Mouse (Mus musculus) midbrain, embryonic 11.5 days (tissue): ENCODE data around the gene Crip2. TPM values are rescaled to one million over a fixed set of nuclear protein-coding genes. Genes with fewer than 3 reads are reported as not detected.

Source experiments
- polyA plus RNA-seq: library from polyadenylated mRNA; unstranded; fragments of >200 nt; fragmentation: Nextera tagmentation; extraction: Ambion mirVana; gene quantifications from 2 replicates; pipeline ENCODE4 v1.2.1, GENCODE M21; 2014

Gene Crip2
- polyA plus RNA-seq, 1 experiment from 2014 or later, result 247 TPM

Other genes with a start within 250 kb of the Crip2 start
- 3.0 and 3.2 TPM in 2 replicates for gene Jag2, start 210.5 kb upstream of the Crip2 start, polyA plus RNA-seq
- gene Nudt14, start 198.1 kb upstream of the Crip2 start, polyA plus RNA-seq, result 54.0 and 61.7 TPM in 2 replicates
- gene Btbd6, start 163.8 kb upstream of the Crip2 start, polyA plus RNA-seq, result 17.5 and 19.2 TPM in 2 replicates
- gene Brf1, start 139.5 kb upstream of the Crip2 start, polyA plus RNA-seq, result 51.9 and 53.0 TPM in 2 replicates
- 17.3 and 17.5 TPM in 2 replicates for gene Pacs2, start 125.7 kb upstream of the Crip2 start, polyA plus RNA-seq
- not detected in 2 replicates for gene Tex22, start 65.7 kb upstream of the Crip2 start, polyA plus RNA-seq
- 19.2 and 21.4 TPM in 2 replicates for gene Mta1, start 42.0 kb upstream of the Crip2 start, polyA plus RNA-seq
- 87.1 and 95.7 TPM in 2 replicates for gene Crip1, start 6.1 kb downstream of the Crip2 start, polyA plus RNA-seq
- 25.6 and 31.5 TPM in 2 replicates for gene Tedc1, start 16.2 kb downstream of the Crip2 start, polyA plus RNA-seq
- 11.5 and 13.1 TPM in 2 replicates for gene Tmem121, start 45.7 kb downstream of the Crip2 start, polyA plus RNA-seq